Mouse (Mus musculus): ENCODE data around the gene Xirp1. TPM values are rescaled to one million over a fixed set of nuclear protein-coding genes. Genes with fewer than 3 reads are reported as not detected.

Gene Xirp1
- polyA plus RNA-seq, 1 experiment from 2014 or later = not detected

GRCm38 (mm10) chr9:119972166-119972565 lies 51.2 kb downstream of the Xirp1 start:
- ATAC-seq (ENCODE audit: low FRiP score) = no peak

GRCm38 (mm10) chr9:119970763-119971656 lies 52.4 kb downstream of the Xirp1 start:
- no peak overlapping the region for H3K4me2 ChIP-seq (replicated peaks)
- H3K9me3 ChIP-seq (ENCODE audit: control insufficient read depth, low read length) = no peaks in the 10 kb centered on the region
- DNase-seq (ENCODE audit: low spot score) (peak; percentile 70), ATAC-seq (ENCODE audit: low FRiP score) (peak; percentile 54)
- no peak overlapping the region for H3K9ac ChIP-seq
- peaks cover 14% of the 10 kb centered on the region for H3K4me1 ChIP-seq (replicated peaks; ENCODE audit: control insufficient read depth, insufficient read depth, low read length)
- WGBS = 68% methylated on average over 7 of the region's 7 CpGs
- no peak overlapping the region for H3K4me3 ChIP-seq (replicated peaks; ENCODE audit: low read length)
- peak overlapping the region; percentile 27; the same call in 1 of the 2 replicates for H3K27ac ChIP-seq
- H3K36me3 ChIP-seq (replicated peaks; ENCODE audit: control insufficient read depth, insufficient read depth) = no peaks in the 10 kb centered on the region
- H3K27me3 ChIP-seq (ENCODE audit: control insufficient read depth, insufficient read depth, low read length) = no peaks in the 10 kb centered on the region

More at GRCm38 (mm10) chr9:119972166-119972565, 51.2 kb downstream of the Xirp1 start:
- no peaks in the 10 kb centered on the region for H3K9me3 ChIP-seq (ENCODE audit: control insufficient read depth, low read length)
- no peak for DNase-seq (ENCODE audit: low spot score)
- H3K27ac ChIP-seq = no peak overlapping the region
- H3K36me3 ChIP-seq (replicated peaks; ENCODE audit: control insufficient read depth, insufficient read depth) = no peaks in the 10 kb centered on the region
- peaks cover 15% of the 10 kb centered on the region for H3K4me1 ChIP-seq (replicated peaks; ENCODE audit: control insufficient read depth, insufficient read depth, low read length)
- H3K9ac ChIP-seq = no peak overlapping the region
- no peak overlapping the region for H3K4me3 ChIP-seq (replicated peaks; ENCODE audit: low read length)
- no peak overlapping the region for H3K4me2 ChIP-seq (replicated peaks)
- 94% methylated on average over 10 of the region's 10 CpGs for WGBS
- H3K27me3 ChIP-seq (ENCODE audit: control insufficient read depth, insufficient read depth, low read length) = no peaks in the 10 kb centered on the region

GRCm38 (mm10) chr9:119970221-119970620 lies 53.2 kb downstream of the Xirp1 start:
- 39% methylated on average over 6 of the region's 6 CpGs for WGBS
- ATAC-seq (ENCODE audit: low FRiP score) (no peak; the same call in 1 of the 2 replicates), DNase-seq (ENCODE audit: low spot score) (no peak)
- Histone ChIP-seq H3K9ac (no peak overlapping the region), H3K4me3 (replicated peaks; ENCODE audit: low read length) (no peak overlapping the region), H3K4me1 (replicated peaks; ENCODE audit: control insufficient read depth, insufficient read depth, low read length) (peaks cover 14% of the 10 kb centered on the region), H3K27me3 (ENCODE audit: control insufficient read depth, insufficient read depth, low read length) (no peaks in the 10 kb centered on the region), H3K9me3 (ENCODE audit: control insufficient read depth, low read length) (no peaks in the 10 kb centered on the region), H3K27ac (peak overlapping the region; percentile 27; the same call in 1 of the 2 replicates), H3K36me3 (replicated peaks; ENCODE audit: control insufficient read depth, insufficient read depth) (no peaks in the 10 kb centered on the region), H3K4me2 (replicated peaks) (no peak overlapping the region)

GRCm38 (mm10) chr9:119969811-119970210 lies 53.6 kb downstream of the Xirp1 start:
- Histone ChIP-seq H3K4me1 (replicated peaks; ENCODE audit: control insufficient read depth, insufficient read depth, low read length) (peaks cover 14% of the 10 kb centered on the region), H3K4me3 (replicated peaks; ENCODE audit: low read length) (no peak overlapping the region), H3K36me3 (replicated peaks; ENCODE audit: control insufficient read depth, insufficient read depth) (no peaks in the 10 kb centered on the region), H3K27me3 (ENCODE audit: control insufficient read depth, insufficient read depth, low read length) (no peaks in the 10 kb centered on the region), H3K9me3 (ENCODE audit: control insufficient read depth, low read length) (no peaks in the 10 kb centered on the region), H3K27ac (no peak overlapping the region), H3K4me2 (replicated peaks) (no peak overlapping the region), H3K9ac (no peak overlapping the region)
- DNase-seq (ENCODE audit: low spot score) (no peak), ATAC-seq (ENCODE audit: low FRiP score) (no peak)
- 83% methylated on average over 7 of the region's 7 CpGs for WGBS

GRCm38 (mm10) chr9:119966221-119966910 lies 57.0 kb downstream of the Xirp1 start:
- no peak overlapping the region for H3K27ac ChIP-seq
- no peak overlapping the region for H3K9ac ChIP-seq
- H3K4me3 ChIP-seq (replicated peaks; ENCODE audit: low read length) = no peak overlapping the region
- DNase-seq (ENCODE audit: low spot score) (no peak), ATAC-seq (ENCODE audit: low FRiP score) (no peak)
- H3K36me3 ChIP-seq (replicated peaks; ENCODE audit: control insufficient read depth, insufficient read depth) = no peaks in the 10 kb centered on the region
- no peaks in the 10 kb centered on the region for H3K27me3 ChIP-seq (ENCODE audit: control insufficient read depth, insufficient read depth, low read length)
- no peaks in the 10 kb centered on the region for H3K9me3 ChIP-seq (ENCODE audit: control insufficient read depth, low read length)
- H3K4me1 ChIP-seq (replicated peaks; ENCODE audit: control insufficient read depth, insufficient read depth, low read length) = peaks cover 12% of the 10 kb centered on the region
- H3K4me2 ChIP-seq (replicated peaks) = no peak overlapping the region
- 88% methylated on average over 26 of the region's 26 CpGs for WGBS

GRCm38 (mm10) chr9:119965186-119965585 lies 58.2 kb downstream of the Xirp1 start:
- DNase-seq (ENCODE audit: low spot score) (no peak), ATAC-seq (ENCODE audit: low FRiP score) (no peak)
- Histone ChIP-seq H3K27ac (no peak overlapping the region), H3K9ac (no peak overlapping the region), H3K36me3 (replicated peaks; ENCODE audit: control insufficient read depth, insufficient read depth) (no peaks in the 10 kb centered on the region), H3K4me3 (replicated peaks; ENCODE audit: low read length) (no peak overlapping the region), H3K4me2 (replicated peaks) (no peak overlapping the region), H3K9me3 (ENCODE audit: control insufficient read depth, low read length) (no peaks in the 10 kb centered on the region), H3K27me3 (ENCODE audit: control insufficient read depth, insufficient read depth, low read length) (no peaks in the 10 kb centered on the region), H3K4me1 (replicated peaks; ENCODE audit: control insufficient read depth, insufficient read depth, low read length) (peaks cover 4% of the 10 kb centered on the region; the same call in 1 of the 2 replicates)
- 77% methylated on average over 3 of the region's 3 CpGs for WGBS

GRCm38 (mm10) chr9:119964206-119964605 lies 59.2 kb downstream of the Xirp1 start:
- Histone ChIP-seq H3K4me3 (replicated peaks; ENCODE audit: low read length) (no peak overlapping the region), H3K27me3 (ENCODE audit: control insufficient read depth, insufficient read depth, low read length) (no peaks in the 10 kb centered on the region), H3K9ac (no peak overlapping the region), H3K36me3 (replicated peaks; ENCODE audit: control insufficient read depth, insufficient read depth) (no peaks in the 10 kb centered on the region), H3K4me1 (replicated peaks; ENCODE audit: control insufficient read depth, insufficient read depth, low read length) (peaks cover 4% of the 10 kb centered on the region; the same call in 1 of the 2 replicates), H3K4me2 (replicated peaks) (no peak overlapping the region), H3K9me3 (ENCODE audit: control insufficient read depth, low read length) (no peaks in the 10 kb centered on the region), H3K27ac (no peak overlapping the region)
- no peak for DNase-seq (ENCODE audit: low spot score)
- ATAC-seq (ENCODE audit: low FRiP score) = no peak
- WGBS = 83% methylated on average over 3 of the region's 3 CpGs
